Mouse (Mus musculus): ENCODE results near the gene Slk.

Gene Slk

DNA sequence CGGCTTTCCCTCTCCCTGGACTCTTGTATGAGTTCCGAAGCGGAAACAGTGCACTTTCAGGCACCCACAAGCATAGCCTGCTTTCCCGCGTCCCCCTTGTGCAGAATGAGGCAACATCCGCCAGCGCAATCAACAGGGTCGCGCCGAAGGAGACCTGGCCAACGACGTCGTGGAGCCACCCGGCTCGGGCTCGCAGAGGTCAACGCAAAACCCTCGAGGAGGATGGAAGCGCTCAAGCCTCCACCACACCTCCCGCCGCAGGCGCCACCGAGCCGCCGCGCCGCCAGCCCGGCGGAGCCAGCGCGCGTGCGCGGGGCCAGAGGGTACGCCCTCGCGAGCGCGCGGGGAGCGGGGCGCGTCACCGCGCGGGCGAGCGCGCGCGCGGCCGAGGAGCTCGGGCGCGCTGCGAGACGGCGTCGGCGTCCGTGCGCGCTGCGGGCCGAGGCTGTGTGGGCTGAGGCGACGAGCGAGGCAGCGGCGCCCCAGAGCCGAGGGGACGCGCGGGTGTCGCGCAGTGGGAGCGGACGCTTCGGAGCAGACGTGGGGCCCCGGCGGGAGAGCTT is at the start of gene Slk:
TSS of gene Slk (plus strand) at position 454 of the 563 bp plus-strand sequence.
- peak; percentile 71 for DNase-seq (ENCODE audit: low spot score)

DNA sequence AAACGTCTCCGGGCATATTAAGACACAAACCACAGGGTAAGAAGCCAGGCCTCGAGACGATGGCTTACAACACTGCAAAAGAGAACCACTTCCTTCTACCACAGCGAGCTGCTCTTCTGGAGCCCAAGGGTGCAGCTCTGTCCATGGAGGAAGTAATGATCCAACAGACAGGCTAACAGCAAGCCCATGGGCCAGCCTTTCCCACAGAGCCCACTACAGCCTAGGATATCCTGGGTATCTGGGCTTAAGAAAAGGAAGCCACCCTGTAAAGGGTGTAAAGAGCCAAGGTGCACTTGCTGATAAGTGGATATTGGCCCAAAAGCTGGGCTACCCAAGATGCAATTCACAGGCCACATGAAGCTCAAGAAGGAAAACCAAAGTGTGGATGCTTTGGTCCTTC is 48.2 kb upstream of the Slk start:
- no peak for DNase-seq (ENCODE audit: low spot score)

DNA sequence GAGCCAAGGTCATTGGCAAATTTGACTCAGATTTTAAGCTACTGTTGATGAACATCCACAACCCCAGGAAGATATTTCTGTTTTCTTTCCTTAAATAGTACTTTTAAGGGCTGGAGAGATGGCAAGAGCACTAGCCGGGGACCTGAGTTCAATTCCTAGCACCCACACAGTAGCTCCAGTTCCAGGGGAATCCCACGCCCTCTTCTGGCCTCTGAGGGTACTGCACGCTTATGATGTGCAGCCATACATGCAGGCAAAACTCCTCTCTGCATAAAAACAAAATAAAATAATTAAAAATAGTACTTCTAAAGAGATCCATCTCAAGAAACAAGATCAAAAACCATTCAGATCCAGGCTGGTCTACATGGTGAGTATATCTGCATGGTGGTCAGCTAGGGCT is 47.0 kb upstream of the Slk start:
- DNase-seq (ENCODE audit: low spot score) = no peak

- no peak for DNase-seq (ENCODE audit: low spot score)
These were observed 45.3 kb upstream of the Slk start for GRCm38 (mm10) chr19:47534131-47534530.

GRCm38 (mm10) chr19:47536521-47537299 is 42.8 kb upstream of the Slk start:
- DNase-seq (ENCODE audit: low spot score) = peak; percentile 93

DNA sequence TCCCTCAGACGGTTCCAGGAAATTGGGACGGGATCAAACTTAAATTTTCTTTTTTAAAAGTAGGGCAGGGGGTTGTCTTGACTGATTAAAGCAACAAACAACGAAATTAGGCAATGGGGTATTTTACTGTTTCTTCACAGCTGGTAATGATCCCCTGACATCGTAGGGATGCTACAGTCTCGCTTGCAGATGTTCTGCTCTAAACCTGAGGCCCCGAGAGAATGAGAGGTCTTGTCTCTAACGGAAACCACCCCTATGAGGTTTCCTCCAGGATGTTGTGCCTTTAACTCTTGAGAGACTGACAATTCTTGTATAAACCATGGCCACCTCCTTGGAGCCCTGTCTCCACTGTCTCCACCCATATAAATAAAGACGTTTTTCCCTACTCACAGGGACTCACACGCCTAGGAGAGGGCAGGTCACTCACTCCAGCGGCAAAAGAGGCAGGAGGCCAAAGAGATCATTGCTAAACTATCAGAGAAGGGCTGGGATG is 42.1 kb upstream of the Slk start, which contains the start of gene Stn1:
TSS of gene Stn1 (minus strand) at position 208 of the 493 bp plus-strand sequence.
- DNase-seq (ENCODE audit: low spot score) = no peak

DNA sequence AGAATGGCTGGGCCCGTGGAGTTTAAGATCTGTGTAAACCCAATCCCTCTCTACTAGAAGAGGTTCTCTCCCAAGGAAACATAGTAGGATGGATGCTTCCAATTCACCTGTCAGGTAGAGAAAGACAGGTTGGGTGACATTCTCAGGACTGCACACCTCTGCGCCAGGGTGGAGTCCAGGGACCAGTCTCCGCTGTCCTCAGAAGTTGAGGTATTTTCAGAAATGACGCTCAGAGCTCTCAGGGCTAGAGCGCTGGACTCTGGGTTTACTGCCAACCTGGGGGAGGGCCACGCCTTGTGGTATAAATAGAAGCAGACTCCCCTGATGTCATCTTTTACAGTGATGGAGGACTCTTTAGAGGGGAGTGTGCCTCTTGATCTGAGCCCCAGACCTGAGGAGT is 41.6 kb upstream of the Slk start:
- DNase-seq (ENCODE audit: low spot score) = no peak

DNA sequence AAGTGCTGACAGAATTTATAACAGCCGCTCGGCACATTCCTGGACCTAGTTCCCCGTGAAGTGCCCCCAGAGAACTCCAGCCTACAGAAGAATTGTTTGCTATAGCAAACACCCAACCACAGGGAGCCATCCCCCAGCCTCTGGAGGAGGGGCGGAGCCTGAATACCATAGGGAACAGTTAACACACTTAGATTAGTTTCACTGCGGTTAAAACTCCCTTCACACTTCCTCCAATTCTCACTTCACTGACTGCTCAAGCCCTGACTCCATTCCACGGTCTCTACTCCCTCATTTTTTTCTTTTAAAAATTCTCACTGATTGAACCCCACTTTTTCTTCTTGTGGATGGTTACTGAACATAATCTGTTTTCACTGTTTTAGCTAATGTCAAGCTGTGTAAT is 40.7 kb upstream of the Slk start:
- DNase-seq (ENCODE audit: low spot score) = no peak

- DNase-seq (ENCODE audit: low spot score) = no peak
These were observed 37.0 kb upstream of the Slk start for GRCm38 (mm10) chr19:47542441-47542840.

- DNase-seq (ENCODE audit: low spot score) = no peak
These were observed 34.4 kb upstream of the Slk start for GRCm38 (mm10) chr19:47545055-47545454.

DNA sequence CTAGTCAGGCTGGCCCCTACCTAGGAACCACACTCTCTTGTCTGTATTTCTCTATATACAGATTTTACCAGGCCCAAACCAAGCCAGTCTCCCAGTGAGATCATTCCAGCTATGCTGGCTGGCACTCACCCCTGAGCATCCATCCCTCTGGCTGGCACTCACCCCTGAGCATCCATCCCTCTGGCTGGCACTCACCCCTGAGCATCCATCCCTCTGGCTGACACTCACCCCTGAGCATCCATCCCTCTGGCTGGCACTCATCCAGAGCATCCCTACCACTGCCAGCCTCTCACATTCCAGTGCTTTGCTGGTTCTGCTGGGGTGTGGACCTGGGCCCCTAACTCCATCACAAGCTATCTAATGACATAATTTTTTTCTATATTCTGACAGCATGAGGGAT is 34.0 kb upstream of the Slk start:
- DNase-seq (ENCODE audit: low spot score) = no peak

GRCm38 (mm10) chr19:47548432-47549076 is 30.9 kb upstream of the Slk start:
- DNase-seq (ENCODE audit: low spot score) = no peak

DNA sequence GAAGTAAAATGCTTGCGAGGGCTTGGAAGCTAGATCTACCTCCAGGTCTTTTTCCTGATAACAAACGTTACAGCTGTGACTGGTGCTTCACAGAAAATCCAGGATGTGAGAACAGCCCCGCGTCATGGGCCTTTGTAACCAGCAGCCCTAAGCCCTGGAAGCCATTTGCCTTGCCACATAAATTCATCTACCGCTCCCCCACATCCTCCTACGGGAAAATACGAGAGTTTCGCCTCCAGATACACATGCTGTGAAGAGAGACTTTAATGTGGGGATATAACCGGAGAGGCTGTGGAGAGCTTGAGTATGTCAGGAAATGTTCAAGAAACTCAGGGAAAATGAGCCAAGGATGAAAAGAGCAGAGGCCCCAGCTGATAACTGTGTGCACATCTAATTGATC is 30.3 kb upstream of the Slk start:
- no peak for DNase-seq (ENCODE audit: low spot score)

GRCm38 (mm10) chr19:47549584-47549983 is 29.9 kb upstream of the Slk start:
- no peak for DNase-seq (ENCODE audit: low spot score)

GRCm38 (mm10) chr19:47559145-47559544 is 20.3 kb upstream of the Slk start:
- DNase-seq (ENCODE audit: low spot score) = no peak

- no peak for DNase-seq (ENCODE audit: low spot score)
These were observed 19.5 kb upstream of the Slk start for GRCm38 (mm10) chr19:47559751-47560512.

GRCm38 (mm10) chr19:47560544-47561161 is 18.8 kb upstream of the Slk start:
- no peak for DNase-seq (ENCODE audit: low spot score)

DNA sequence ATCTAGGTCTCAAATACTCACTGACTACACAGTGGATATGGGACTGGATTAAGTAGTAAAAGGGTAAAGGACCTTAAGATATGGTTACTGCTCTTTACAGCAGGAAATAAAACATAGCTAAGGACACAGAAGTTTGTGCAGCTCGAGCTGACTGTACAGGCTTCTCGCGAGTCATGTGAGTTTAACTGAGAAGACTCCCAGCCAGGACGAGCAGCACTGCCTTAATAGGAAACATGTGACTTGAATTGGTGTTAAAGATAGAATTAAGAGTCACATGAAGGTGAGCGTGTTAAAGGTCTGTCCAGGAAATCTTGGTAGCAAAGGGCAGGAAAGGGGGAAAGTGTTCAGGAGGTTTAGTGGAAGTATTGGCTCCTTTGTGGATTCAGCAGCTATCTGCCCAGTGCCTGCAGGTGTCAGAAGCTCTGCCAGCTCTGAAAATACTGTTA is 17.5 kb upstream of the Slk start:
- DNase-seq (ENCODE audit: low spot score) = no peak

- DNase-seq (ENCODE audit: low spot score) = no peak
These were observed 15.8 kb upstream of the Slk start for GRCm38 (mm10) chr19:47563715-47564114.

- DNase-seq (ENCODE audit: low spot score) = no peak
These were observed 14.3 kb upstream of the Slk start for GRCm38 (mm10) chr19:47565031-47565654.

DNA sequence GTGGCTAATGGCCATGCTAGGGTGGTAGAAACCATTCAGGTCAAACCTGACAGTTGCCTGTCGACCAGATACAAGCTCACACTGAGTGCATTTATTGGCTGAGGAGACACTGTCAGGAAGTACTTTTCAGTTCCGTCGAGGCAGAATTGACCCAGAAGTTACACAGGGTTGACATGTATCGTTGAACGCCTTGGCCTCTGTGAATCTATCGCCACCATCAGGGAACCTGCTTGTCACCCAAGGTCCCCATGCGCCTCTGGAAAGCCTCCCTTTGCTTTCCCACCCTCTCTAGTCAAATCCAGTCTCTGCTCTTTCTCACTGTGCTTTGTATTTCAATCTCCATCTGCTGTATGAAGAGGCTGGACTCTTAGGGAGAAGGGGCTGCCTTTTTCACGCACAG is 13.5 kb upstream of the Slk start:
- no peak for DNase-seq (ENCODE audit: low spot score)
